Mouse (Mus musculus) left cerebral cortex, postnatal 14 days (tissue): ENCODE measurements around the gene Thrb. TPM values are rescaled to one million over a fixed set of nuclear protein-coding genes. Genes with fewer than 3 reads are reported as not detected.

Source experiments
- DNase-seq, 2 experiments: peaks; one replicate each; pipeline ENCODE4 v3.0.0; 2021 to 2022; ENCODE audit warnings: low spot score in 2 of 2, mixed read lengths in 1 of 2
- intact Hi-C: fragments of 180-260 bp; cut with DNase I; formaldehyde crosslinking; loops from one replicate; pipeline ENCODE4 v1.15.1; 2025
- long read RNA-seq, 2 experiments: library from polyadenylated mRNA; stranded (forward); transcript quantifications; one replicate each; pipeline ENCODE4 v2.0.0; 2021
- total RNA-seq, 2 experiments: library from RNA; stranded (reverse); gene quantifications; 2 replicates each; pipeline ENCODE4 v1.2.3; 2021

Gene Thrb
- 10 to 100 TPM; 60.1 to 75.9 TPM for total RNA-seq
- long read RNA-seq, experiment 1, full-length matches to known transcripts = 3 of 10 reads
- long read RNA-seq, experiment 1, partial matches to known transcripts = 1 of 10 reads
- long read RNA-seq, experiment 1, other reads (novel, unspliced or antisense) = 6 of 10 reads
- long read RNA-seq, experiment 2, full-length matches to known transcripts = 4 of 10 reads
- long read RNA-seq, experiment 2, partial matches to known transcripts = 1 of 10 reads
- long read RNA-seq, experiment 2, other reads (novel, unspliced or antisense) = 5 of 10 reads

- peak; percentile 24 to 29 for DNase-seq
- intact Hi-C loops = loop anchor here (2.0 to 10.0 kb wide), 5 partner anchors 67 to 305 kb away; no protein-coding TSS in a partner anchor
These were observed at the start of gene Thrb for GRCm38 (mm10) chr14:17659686-17660328. Thrb (plus strand) TSS chr14:17660261.

DNA sequence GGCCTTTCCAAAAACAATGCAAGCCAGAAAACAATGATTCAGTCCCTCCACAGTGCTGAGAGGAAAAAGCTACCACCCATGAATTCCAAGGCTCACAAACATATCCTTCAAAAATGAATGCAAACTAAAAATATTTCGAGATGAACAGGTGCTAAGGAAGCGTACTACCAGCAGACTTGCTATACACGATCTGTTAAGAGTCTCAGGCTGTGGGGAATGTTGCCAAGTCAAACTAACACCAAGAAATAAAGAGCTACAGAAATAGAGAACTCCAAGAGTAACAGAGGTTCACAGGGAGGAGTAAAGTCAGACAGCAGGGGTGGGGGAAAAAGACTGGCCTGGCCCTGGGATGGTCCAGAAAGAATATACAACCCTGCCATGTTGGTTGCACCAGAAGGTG lies 38.4 kb upstream of the Thrb start:
- peak; percentile 49 to 83 for DNase-seq
- intact Hi-C loops = no loop called here

- intact Hi-C loops = no loop called here
These were observed 36.1 kb upstream of the Thrb start for GRCm38 (mm10) chr14:17623936-17624335.

DNA sequence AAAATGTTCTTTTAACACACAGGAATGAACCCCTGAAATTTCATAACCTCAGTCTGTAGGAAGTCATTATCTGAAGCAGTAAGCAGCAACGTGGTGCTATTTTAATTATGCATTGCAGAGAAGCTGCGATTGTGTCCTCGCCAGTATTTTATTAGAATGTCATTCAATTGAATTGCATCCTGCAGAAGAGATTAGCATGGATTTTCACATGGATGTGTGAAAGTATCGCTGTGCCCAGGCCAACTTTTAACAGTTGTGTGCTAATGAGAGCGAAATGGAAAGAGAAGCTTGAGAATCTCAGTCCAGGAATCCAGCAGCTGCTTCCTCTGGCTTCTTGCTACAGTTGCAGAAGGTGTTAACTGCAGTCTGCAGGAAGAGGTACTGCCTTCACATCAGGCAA lies 30.8 kb upstream of the Thrb start:
- intact Hi-C loops = no loop called here
- DNase-seq = peak; percentile 10 to 19

More at GRCm38 (mm10) chr14:17623936-17624335, 36.1 kb upstream of the Thrb start:
- no peak for DNase-seq

DNA sequence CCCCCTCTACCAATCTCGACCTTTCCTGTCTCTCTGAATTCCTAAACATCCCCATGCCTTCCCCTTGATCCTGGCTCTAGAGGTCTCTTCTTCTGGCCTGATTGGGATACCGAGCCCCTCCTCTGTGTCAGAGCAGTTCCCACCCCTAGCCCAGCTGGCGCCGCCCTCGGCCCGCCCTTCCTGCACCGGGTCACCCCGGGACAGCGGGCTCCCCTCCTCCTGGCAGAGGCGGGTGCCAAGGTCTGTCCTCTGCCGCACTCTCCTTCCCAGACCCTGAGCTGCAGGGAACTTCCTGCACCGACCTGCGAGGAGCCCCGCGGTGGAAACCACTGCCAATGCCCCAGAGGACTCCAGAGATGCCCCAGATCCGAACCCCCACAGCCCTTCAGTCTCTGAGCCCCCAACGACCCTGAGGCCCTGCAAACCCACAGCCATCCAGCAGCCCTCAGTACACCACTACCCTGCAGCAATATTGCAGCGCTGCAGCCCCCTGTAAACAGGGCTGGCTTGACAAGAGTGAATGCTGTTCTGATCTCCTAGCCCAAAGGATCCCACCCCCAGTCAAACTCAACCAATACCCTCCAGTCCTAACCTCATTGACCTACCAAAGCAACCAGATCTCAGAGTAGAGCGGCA lies 27.1 kb upstream of the Thrb start:
- peak; percentile 30 to 33 for DNase-seq
- intact Hi-C loops = no loop called here

GRCm38 (mm10) chr14:17636971-17637370 lies 23.1 kb upstream of the Thrb start:
- DNase-seq = no peak
- intact Hi-C loops = no loop called here

DNA sequence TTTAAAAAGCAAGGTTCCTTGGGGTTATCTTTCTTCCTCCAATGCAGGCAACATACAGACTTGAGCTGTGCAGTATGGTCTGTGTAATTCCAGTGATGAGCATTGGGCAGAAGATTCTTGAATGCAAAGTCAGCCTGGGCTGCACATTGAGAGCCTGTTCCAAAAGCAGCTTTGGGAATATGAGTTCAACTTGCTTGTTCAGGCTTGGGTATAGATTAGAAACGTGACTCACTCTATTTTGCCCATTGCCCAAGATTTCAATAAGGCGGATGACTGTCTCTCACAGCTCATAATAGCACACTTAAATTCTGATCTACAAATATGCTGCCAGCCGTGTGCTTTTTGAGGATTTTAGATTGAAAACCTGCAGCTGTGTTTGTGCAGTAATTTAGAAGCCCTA lies 18.3 kb upstream of the Thrb start:
- DNase-seq = peak; percentile 19 to 25
- intact Hi-C loops = no loop called here

- intact Hi-C loops = loop anchor here (5.0 kb wide), 1 partner anchor 253 kb away; no protein-coding TSS in a partner anchor
- no peak for DNase-seq
These were observed 5.0 kb upstream of the Thrb start for GRCm38 (mm10) chr14:17655084-17655483.

DNA sequence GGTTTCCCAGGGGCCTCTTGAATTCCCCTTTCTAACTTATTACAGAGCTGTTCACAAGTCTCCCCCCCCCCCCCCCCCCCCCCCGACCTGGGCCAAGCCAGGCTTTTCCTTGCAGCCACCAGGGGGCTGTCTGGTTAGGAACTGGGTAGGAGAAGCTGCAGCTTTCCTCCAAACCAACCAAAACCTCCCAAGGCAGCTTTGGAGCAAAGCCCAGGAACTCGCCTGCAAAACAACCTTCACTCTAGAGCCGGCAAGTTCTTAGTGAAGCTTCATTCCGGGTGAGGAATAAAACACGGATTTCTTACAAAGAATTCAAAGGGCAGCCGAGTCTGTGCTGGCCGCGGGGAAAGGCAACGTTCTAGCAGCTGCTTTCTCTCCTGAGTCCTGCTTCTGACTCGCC lies 1.0 kb upstream of the Thrb start:
- DNase-seq = peak; percentile 85 to 92
- intact Hi-C loops = loop anchor here (5.0 kb wide), 1 partner anchor 257 kb away; no protein-coding TSS in a partner anchor

- DNase-seq = peak; percentile 77 to 78
- intact Hi-C loops = loop anchor here (2.0 to 10.0 kb wide), 4 partner anchors 67 to 304 kb away; no protein-coding TSS in a partner anchor
These were observed 453 bp downstream of the Thrb start for GRCm38 (mm10) chr14:17660329-17661099.

DNA sequence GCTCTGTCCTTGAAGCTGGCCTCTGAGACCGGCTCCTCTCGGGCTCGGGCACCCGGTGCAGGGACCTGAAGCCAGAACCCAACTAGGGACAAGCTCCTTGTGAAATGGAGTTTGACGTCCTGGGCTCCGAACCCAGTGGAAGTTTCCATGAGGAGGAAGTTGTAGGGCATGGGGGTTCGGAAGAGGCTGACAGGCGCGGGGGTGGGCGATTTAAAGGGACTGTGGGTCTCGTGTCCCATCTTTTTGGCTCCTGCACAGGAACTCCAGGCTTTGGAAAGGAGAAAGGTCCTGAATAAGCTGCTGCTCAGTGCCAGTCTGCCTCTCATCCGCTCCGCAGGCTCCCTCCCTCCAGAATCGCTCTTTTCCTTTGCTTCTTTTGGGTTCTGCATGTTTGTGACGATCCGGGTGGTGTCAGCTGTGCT lies 1.1 kb downstream of the Thrb start:
- intact Hi-C loops = loop anchor here (2.0 to 10.0 kb wide), 4 partner anchors 66 to 304 kb away; no protein-coding TSS in a partner anchor
- DNase-seq = peak; percentile 55 to 65

DNA sequence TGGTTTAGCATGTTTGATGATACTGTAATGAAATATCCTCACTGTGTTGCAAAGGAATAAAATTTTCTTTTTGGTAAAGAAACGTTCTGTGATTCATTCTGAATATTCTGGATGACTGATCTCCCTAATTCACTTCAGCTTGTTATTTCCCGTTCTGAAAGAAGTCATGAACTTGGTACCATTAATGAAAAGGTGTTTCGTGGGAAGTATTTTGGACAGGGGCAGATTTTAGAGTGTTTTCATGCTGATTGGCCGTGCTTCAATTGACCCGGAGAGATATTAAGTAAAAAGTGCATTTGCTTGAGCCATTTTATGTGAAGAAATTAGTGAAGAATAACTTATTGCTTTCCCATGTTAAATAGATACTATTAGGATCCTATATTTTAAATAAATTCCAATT lies 2.0 kb downstream of the Thrb start:
- no peak for DNase-seq
- intact Hi-C loops = loop anchor here (5.0 to 10.0 kb wide), 3 partner anchors 65 to 303 kb away; no protein-coding TSS in a partner anchor

DNA sequence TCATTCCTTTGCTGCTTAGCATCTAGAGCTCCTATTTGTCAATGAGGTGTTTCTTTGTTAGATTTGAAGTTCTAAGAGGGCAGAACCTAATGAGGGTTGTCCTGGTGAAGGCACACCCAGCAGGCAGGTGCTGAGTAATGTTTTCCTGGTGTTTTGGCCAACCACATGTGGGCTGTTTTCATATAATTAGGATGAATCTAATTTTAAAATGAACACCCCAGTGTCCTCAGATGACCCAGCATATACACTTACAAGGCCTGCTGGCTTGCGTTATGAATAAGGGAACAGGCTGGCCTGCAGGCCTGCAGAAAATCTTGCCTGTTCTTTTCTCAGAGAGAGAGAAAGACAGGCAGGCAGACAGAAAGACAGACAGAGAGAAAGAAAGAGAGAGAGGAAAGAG lies 14.3 kb downstream of the Thrb start:
- peak in 1 of 2 experiments; percentile 17 for DNase-seq
- intact Hi-C loops = no loop called here

DNA sequence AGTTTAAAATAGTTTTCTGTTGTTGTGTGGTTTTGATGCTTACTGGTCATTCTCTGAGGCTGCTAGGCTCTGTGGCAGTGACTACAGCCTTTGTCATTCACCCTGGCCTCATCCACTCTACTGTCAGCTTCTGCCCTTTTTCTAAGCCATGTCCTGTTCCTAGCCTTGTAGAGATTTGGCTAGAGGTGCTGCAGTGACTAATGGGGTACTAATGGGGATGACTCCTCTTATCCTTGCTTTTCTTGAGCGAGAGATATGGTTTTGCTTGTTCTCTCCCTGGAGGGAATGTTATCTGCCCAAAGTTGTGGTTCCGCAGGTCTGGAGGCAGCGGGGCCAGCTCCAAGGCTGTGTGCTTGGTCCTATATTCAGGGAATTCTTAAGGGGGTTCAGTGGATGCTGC lies 15.2 kb downstream of the Thrb start:
- DNase-seq = no peak

DNA sequence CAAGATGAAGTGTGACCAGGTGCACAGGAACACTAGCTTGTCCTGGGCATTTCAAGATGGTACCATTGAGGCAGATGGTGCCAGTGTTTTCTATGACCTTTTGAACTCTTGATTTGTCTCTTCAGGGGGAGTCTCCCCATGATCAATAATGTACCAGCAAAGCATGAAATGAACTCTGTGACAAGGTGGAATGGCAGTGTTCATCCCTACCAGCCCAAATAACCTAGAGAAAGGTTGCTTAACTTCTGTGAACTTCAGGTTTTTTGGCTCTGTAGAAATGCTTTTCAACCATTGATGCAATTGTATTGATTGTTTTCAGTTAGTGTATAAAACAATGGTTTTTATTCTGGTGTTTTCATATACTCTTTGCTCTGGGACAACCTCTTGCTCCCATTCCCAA lies 21.4 kb downstream of the Thrb start:
- intact Hi-C loops = no loop called here
- DNase-seq = no peak

More for the DNA sequence above, 15.2 kb downstream of the Thrb start:
- intact Hi-C loops = no loop called here

DNA sequence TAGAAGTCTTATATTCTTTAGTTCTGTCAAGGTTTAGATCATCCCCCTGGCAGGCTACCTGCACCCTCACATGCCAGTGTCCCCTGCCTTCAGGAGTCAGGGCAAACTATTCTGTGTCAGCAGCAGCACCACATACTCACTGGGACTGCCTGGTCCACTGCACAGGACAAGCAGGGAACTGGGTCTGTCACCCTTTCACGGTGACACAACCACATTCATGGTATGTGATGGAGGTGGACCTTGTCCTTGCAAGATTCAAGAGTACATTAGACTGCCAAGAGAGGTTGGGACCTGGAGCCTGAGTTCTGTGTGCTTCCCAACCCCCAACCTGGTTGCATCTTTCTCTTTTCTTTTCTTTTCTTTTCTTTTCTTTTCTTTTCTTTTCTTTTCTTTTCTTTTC lies 24.8 kb downstream of the Thrb start:
- intact Hi-C loops = no loop called here
- DNase-seq = no peak

- DNase-seq = no peak
- intact Hi-C loops = no loop called here
These were observed 25.4 kb downstream of the Thrb start for GRCm38 (mm10) chr14:17685491-17685890.

- DNase-seq = no peak
- intact Hi-C loops = no loop called here
These were observed 26.9 kb downstream of the Thrb start for GRCm38 (mm10) chr14:17686939-17687338.

- no peak for DNase-seq
- intact Hi-C loops = no loop called here
These were observed 31.2 kb downstream of the Thrb start for GRCm38 (mm10) chr14:17691246-17691645.
